Mouse (Mus musculus) stomach, embryonic 14.5 days (tissue): ENCODE measurements around the gene Dars. TPM values are rescaled to one million over a fixed set of nuclear protein-coding genes. Genes with fewer than 3 reads are reported as not detected.

Experiments used
- ATAC-seq: fragments of 200-750 bp; cut with Nextera tagmentation; 2 replicates; pipeline ENCODE4 v1.8.0; 2017; ENCODE audit warnings: low read depth, moderate TSS enrichment; ENCODE audit not compliant: insufficient number of reproducible peaks, insufficient read depth, low FRiP score
- H3K27ac ChIP-seq: fragments of 300-500 bp; sonication (generic); 2 replicates; pipeline ENCODE4 v1.5.1; 2014; ENCODE audit warnings: mild to moderate bottlenecking, low read length, moderate library complexity, mixed read lengths
- H3K27me3 ChIP-seq: fragments of 300-500 bp; sonication (generic); 2 replicates; pipeline ENCODE4 v1.6.1; 2014; ENCODE audit warnings: low read length, control low read depth, mixed read lengths; ENCODE audit not compliant: control insufficient read depth, insufficient read depth
- H3K36me3 ChIP-seq: fragments of 300-500 bp; sonication (generic); 2 replicates; pipeline ENCODE4 v1.6.1; 2014; ENCODE audit warnings: mild to moderate bottlenecking, control low read depth, low read length, moderate library complexity, mixed read lengths; ENCODE audit not compliant: control insufficient read depth, insufficient read depth
- H3K4me1 ChIP-seq: fragments of 300-500 bp; sonication (generic); 2 replicates; pipeline ENCODE4 v1.6.1; 2014; ENCODE audit warnings: low read length, control low read depth, mixed read lengths; ENCODE audit not compliant: control insufficient read depth, insufficient read depth
- H3K4me2 ChIP-seq: fragments of 300-500 bp; sonication (generic); replicated peaks from 2 replicates; pipeline ENCODE4 v1.6.1; 2014; ENCODE audit warnings: low read depth, low read length, control low read depth
- H3K4me3 ChIP-seq: fragments of 300-500 bp; sonication (generic); 2 replicates; pipeline ENCODE4 v1.5.1; 2014; ENCODE audit warnings: low read depth, low read length, control low read depth
- H3K9ac ChIP-seq: fragments of 300-500 bp; sonication (generic); replicated peaks from 2 replicates; pipeline ENCODE4 v1.6.1; 2014; ENCODE audit warnings: low read depth, mild to moderate bottlenecking, control low read depth, low read length, moderate library complexity, mixed read lengths
- H3K9me3 ChIP-seq: fragments of 300-500 bp; sonication (generic); 2 replicates; pipeline ENCODE4 v1.6.1; 2016; ENCODE audit warnings: low read depth, low read length, control low read depth; ENCODE audit not compliant: control insufficient read depth
- WGBS: fragments of 180-500 bp; shearing (Covaris S2); extraction: QIAGEN DNeasy Blood & Tissue Kit; methylation state at CpG from one replicate; pipeline ENCODE4 v1.1.7; 2014; 5-methylcytosine and 5-hydroxymethylcytosine counted together
- polyA plus RNA-seq: library from polyadenylated mRNA; unstranded; fragments of >200 nt; fragmentation: Nextera tagmentation; extraction: Ambion mirVana; gene quantifications from 2 replicates; pipeline ENCODE4 v1.2.1, GENCODE M21; 2014

Gene Dars
- polyA plus RNA-seq, 1 experiment from 2014 or later, result 97.8 TPM

DNA sequence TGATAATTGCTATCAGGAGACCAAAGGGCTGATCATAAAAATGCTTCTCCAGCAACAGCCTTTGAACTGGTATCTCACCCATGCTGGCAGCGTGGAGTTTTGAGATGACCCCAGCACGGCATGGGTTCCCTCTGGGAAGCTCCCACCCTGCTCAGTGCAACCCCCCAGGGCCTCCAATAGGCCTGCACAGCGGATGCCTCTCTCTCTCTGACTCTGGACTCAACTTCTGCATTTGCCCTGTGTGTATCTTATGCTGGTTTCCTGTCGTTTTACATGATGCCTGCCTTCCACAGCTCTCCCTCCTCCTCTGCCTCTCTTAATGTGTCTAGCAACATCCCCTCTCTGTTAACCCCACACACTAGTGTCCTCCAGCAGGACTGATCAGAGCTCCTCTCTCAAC, 102.5 kb downstream of the Dars start:
- H3K9me3 ChIP-seq, result no peaks in the 10 kb centered on the region
- no peaks in the 10 kb centered on the region for H3K4me1 ChIP-seq
- no peak overlapping the region for H3K4me3 ChIP-seq
- H3K36me3 ChIP-seq, result no peaks in the 10 kb centered on the region
- H3K9ac ChIP-seq, result no peak overlapping the region
- no peak for ATAC-seq
- H3K4me2 ChIP-seq, result no peak overlapping the region
- no peaks in the 10 kb centered on the region for H3K27me3 ChIP-seq
- 59% methylated on average over 4 of the region's 4 CpGs for WGBS
- no peak overlapping the region for H3K27ac ChIP-seq

Other genes with a start within 250 kb of the Dars start
- gene Ubxn4, start 173.4 kb downstream of the Dars start, polyA plus RNA-seq, result 65.4 and 69.3 TPM in 2 replicates
- 0.14 TPM in 2 replicates for gene Lct, start 89.0 kb downstream of the Dars start, polyA plus RNA-seq
- gene Mcm6, start 57.7 kb downstream of the Dars start, polyA plus RNA-seq, result 252 and 264 TPM in 2 replicates
- gene Cxcr4, start 174.9 kb upstream of the Dars start, polyA plus RNA-seq, result 12.8 and 14.1 TPM in 2 replicates